Mouse (Mus musculus) right cerebral cortex, adult 2 months (tissue): ENCODE results near the gene Tmem19.

Experiments
- DNase-seq, 2 experiments: peaks; one replicate each; pipeline ENCODE4 v3.0.0; 2021 to 2022; ENCODE audit warnings: low spot score in 2 of 2

Gene Tmem19

DNA sequence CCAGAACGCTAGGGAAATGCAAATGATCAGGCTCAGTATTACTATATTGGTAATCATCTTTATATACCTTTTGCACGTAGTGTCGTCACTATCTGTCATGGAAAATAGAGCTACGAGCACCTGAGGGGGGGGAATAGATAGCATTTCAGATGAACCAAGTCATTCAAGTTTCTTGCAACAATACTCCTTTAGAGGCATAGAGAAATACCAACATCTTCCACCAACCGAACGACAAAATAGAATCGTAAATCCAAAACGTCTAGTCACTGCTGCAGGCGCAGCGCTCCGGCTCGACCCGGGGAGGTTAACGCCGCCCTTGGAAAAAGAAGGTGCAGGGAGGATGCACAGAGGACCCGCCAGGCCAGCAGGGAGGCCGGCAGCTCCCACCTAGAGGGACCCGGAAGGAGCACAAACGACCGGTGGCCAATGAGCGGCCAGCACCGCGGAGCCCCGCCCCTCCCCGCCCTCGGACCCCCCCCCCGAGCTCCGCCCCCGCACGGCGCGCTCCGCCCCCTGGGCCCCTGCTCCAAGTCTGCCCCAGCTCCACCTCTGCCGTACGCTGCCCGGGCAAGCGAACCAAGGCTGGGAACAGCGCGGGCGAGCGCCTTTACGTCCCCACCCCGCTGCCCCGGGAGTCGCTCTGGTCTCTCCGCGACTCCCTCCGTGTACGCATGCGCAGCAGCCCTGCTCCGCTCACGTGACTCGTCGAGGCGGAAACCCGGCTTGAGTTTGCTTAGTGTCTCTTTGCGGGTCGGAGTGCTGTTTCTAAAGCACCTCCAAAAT is at the start of gene Tmem19:
TSS of gene Tmem19 (minus strand) at position 662 of the 783 bp plus-strand sequence.
- peak; percentile 94 for DNase-seq

DNA sequence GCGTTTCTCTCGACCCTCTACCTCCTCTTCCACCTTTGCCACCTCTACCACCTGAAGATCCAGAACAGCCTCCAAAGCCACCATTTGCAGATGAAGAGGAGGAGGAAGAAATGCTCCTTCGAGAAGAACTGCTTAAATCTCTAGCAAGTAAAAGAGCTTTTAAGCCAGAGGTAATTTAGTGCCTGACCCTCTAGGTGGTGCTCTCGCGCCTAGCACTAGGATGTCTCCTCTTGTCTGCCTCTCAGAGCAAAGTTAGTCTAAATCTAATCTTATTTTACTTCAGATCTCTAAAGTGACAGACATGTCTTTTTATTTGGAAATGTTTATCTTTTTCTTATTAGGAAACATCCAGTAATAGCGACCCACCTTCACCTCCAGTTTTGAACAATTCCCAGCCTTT is 44.1 kb upstream of the Tmem19 start:
- peak; percentile 68 to 71 for DNase-seq

GRCm38 (mm10) chr10:115391896-115392295 is 29.6 kb upstream of the Tmem19 start:
- DNase-seq, result no peak

GRCm38 (mm10) chr10:115391076-115391475 is 28.8 kb upstream of the Tmem19 start:
- no peak for DNase-seq

DNA sequence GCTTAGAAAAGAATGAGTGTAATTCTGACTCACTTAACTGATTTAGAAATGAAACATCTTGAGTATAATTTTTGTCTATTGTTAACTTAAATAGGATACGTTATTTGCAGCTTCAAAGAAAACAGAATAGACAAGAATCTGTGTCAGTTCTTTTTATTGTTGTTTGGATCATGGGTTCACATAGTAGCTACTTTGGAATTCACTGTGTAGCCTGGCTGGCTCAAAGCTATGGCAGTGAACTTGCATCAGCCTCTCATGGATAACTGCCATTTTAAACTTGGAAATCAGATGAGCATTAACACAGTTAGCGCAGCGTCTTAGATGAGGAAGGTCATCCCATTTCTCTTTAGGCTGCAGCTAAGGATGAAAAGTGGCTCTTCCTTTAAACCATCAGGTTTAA is 25.6 kb upstream of the Tmem19 start:
- no peak for DNase-seq

GRCm38 (mm10) chr10:115385018-115386002 is 23.0 kb upstream of the Tmem19 start:
- DNase-seq, result peak; percentile 37 to 44

DNA sequence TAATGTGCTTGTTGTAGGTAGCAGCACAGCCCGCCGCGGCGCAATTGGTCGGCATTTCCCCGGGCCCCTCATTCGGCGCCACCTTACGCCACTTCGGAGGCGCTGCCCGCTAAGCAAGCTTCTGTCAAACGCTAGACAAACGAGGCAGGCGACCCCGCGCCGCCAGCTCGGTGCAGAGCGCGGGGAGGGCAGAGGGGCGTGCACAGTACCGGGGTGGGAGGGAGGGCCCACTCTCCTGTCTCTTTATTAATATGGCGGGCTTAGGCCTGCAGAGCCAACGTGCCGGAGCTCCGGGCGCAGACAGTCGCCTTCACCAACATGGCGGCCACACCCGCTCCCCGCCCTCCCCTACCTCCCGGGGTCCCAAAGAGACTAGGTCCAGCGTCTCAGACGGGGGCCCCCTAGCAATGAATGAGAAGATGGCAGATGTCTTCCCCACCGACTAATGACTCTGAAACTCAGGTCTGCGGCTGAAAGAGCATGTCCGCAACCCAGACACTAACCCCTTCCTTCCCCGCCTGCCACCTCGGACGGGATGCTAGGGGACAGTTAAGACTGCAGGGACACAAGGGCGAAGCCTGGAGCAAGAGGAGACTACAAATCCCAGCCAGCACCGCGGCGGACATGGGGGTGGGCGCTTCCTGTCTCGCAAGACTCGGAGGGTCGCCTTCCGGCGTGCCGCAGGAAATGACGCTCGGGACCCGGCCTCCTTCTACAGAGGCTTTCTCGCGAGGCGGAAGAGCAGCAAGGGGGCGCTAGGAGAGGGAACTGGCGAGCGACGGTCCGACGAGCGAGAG is 22.1 kb upstream of the Tmem19 start, which contains the start of the genes Thap2 and Zfc3h1:
TSS of gene Thap2 (minus strand) at position 223 of the 797 bp plus-strand sequence.
TSS of gene Zfc3h1 (plus strand) at position 739 of the 797 bp plus-strand sequence.
- DNase-seq, result peak; percentile 98 to 99

GRCm38 (mm10) chr10:115383644-115384220 is 21.4 kb upstream of the Tmem19 start:
- DNase-seq, result no peak

DNA sequence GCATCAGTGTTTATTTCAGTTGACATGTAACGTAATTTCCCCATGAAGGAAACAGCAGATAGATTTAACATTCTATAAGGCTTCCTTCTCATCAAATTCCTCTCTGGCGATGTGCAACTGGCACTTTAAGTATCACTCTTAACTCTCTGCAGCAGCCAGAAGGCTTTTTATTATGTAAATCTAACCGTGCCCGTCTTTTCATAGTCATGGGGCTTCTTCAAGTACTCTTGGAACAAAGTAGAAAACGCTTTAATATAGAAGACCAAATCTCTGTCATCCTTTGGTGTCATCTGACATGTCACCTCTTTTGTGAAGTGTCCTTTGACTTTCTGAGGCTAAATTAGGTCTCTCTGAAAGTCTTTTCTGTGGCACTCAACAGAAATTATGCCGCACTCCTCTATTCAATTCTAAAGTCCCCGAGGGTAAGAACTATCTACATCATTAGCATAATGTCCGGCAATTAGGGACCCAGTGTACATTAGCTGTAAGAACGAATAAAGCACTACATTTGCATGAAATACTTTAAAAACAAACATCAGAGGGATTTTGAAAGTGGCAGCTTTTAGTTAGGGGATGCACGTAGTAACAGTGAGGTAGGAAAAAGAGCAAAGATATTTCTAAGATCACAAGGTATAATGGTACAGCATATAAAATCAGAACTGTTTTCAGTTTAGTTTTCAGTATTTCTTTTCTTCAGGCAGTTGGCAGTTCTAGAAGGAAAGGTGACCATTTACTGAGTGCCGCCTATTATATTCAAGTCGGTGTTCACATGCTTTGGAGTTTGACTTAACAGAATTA is 20.7 kb upstream of the Tmem19 start:
- no peak for DNase-seq

- DNase-seq, result no peak
Observed at GRCm38 (mm10) chr10:115381506-115382084, 19.3 kb upstream of the Tmem19 start.

GRCm38 (mm10) chr10:115363151-115363550 is 850 bp upstream of the Tmem19 start:
- peak in 1 of 2 experiments; percentile 17 for DNase-seq

- DNase-seq, result no peak
Observed at GRCm38 (mm10) chr10:115362623-115362964, 293 bp upstream of the Tmem19 start.

GRCm38 (mm10) chr10:115359066-115359465 is 3.2 kb downstream of the Tmem19 start:
- no peak for DNase-seq

DNA sequence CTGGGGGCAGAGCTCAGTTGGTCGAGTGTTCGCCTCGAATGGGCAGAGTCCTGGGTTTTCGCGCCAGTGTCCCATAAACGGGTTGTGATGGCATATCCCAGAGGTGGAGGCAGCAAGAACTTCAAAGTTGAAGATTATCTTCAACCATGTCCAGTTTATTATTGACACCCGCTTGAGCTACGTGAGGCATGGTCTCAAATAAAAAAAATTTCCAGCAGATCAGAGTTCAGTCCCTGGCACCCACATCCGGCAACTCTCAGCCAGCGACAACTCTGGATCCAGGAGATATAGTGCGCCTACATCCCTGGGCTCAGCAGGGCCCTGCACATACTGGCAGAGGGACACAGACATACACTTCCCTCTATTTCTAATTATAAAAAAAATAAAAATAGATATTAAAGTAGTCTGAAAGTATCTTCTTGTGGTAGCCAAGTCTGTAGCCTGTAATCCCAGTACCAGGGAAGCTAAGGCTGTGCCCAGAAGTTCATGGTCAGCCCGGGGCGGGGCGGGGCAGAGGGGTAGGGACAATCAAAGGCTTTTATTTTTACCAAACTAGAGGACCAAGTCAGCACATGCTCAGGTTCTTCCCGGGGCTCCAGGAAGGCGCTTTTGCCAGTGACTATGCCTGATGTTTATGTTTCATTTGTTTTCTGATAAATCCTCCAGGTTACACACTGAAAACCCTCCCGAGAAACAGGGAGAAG is 3.9 kb downstream of the Tmem19 start:
- no peak for DNase-seq

DNA sequence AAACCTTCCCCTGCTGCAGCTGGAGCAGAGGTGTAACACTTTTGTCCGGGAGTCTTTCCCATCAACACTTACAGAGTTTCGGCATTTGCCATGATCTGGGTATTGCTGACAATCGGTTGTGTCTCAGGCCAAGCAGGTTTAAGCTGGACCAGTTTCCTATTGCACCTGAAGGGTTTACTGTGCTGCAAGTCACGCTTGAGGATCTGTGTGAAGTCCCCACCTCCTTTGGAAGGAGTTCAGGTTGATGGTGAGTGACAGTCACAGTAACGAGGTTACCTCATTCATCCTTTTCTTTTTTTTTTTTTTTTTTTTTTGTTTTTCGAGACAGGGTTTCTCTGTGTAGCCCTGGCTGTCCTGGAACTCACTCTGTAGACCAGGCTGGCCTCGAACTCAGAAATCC is 6.2 kb downstream of the Tmem19 start:
- no peak for DNase-seq

- DNase-seq, result no peak
Observed at GRCm38 (mm10) chr10:115355016-115355415, 7.3 kb downstream of the Tmem19 start.

DNA sequence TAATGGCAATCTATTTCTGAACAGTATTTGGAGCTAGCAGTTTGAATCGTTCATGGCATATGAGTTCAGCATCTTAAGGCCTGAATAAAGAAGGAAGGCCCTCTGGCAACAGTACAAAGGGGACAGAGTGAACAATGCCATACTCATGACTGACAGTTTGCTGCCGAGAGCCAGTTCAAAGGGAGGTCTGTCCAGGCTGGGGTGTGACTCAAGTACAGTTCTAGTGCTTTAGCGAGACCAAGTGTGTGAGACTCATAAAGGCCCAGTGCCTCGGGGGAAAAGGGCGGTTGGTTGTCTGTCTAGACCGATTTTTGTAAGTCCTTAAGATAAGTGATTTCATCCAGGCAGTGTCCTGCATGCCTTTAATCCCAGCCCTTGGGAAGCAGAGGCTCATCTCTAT is 7.7 kb downstream of the Tmem19 start:
- DNase-seq, result no peak

- no peak for DNase-seq
Observed at GRCm38 (mm10) chr10:115350810-115351397, 11.4 kb downstream of the Tmem19 start.

GRCm38 (mm10) chr10:115349509-115349908 is 12.8 kb downstream of the Tmem19 start:
- DNase-seq, result no peak
